Mouse (Mus musculus) telencephalon, adult 2 months (tissue): ENCODE results near the gene Ppm1k.
A peak's percentile ranks its signal among the peaks of the same experiment; 100 is the strongest.
"Not testable (repeated sequence)": the region's sequence is repeated elsewhere in the genome, so short reads cannot be mapped to it uniquely, and the experiment has no call there.

Experiments
- DNase-seq: peaks from one replicate; pipeline ENCODE4 v3.0.0-alpha.2; 2011; ENCODE audit warnings: low read depth, low spot score

The Ppm1k gene

DNA sequence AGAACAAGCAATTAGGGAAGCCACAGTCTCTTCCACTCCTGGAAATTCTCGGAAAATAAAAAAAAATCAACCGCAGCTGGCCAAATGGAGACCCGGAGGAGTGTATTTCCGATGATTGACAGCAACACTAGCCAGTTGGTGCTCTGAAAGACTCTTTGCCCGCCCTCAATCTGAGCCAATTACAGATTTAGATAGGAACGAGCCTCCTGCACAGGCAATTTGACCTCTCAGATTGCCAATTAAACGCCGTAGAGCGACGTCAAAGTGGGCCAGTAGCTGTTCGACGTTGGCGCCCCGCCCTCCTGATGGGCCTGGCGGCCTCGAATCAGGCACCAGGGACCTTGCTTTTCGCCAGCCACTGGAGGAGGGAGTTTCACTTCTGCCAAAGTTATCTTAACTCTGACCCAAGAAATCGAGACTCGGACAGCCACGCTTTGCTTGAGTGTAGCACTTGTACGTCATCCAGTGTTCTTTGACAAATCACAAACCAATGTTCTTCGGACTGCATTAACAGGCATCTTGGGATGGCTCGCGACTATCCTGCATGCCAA lies at the start of gene Ppm1k:
Gene Ppm1k, minus strand, starts transcription at position 83 of the 551 bp plus-strand sequence.
- peak; percentile 99 for DNase-seq

DNA sequence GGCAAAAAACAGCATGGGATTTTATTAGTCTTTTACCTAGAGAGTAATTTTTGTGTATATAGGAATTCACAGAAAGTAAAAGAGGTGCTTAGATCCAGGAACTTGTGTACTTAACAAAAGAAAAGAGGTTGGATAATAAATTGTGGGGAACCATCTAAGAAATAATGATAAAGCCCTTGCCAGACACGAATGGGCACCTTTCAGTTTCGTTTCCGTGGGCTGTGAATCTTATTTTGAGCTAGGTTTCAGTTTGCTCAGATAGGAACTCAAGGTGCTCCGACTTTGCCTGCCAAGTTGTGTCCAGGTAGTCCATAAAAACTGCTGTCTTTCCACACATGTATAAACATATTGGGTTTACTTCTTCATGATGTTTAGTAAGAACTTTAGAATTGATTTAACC lies 47.1 kb upstream of the Ppm1k start:
- no peak for DNase-seq

DNA sequence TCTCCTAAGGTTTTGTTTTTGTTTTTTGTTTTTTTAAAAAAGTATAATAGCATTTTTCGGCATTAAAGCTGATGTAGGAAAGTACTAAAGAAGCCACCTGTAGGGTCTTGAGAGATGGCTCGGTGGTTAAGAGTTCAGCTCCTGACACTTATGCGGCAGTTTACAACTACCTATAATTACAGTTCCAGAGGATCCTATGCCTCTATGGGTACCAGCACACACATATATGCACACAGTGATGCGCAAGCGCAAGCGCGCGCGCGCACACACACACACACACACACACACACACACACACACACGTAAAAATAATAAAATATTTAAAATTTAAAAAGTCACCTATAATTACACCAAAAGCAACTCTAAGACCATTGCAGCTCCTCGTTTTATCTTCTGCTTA lies 46.3 kb upstream of the Ppm1k start:
- no peak for DNase-seq

DNA sequence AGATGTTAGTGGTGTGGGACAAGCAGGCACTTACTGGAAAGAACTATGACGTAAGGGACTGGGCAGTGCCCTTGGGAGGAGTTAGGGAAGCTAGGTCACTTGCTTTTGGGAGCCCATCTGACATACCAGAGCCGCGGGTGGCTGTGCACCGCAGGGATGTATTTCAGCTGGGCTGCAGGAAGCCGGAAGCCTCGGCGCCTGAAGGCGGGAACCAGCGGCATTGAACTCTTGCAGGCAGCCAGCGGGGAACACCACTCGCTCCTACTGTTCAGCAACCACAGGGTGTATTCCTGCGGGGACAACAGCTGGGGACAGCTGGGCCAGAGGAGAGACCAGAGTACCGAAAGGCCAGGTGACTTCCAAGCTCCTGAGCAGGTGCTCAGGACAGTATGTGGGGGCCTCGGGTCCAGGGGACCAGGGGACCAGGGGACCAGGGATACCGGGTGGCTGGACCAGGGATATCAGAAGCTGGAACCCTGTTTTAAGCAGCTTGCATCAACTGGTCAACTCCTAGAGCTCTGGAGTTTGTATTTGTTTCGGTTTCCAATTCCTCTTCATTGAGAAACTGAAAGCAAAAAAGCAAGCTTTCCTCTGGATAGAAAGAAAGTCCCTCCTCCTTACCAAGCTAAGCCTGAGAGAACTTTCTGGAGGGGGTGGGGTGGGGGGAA lies 45.7 kb upstream of the Ppm1k start, which contains the start of gene Herc6:
Gene Herc6, plus strand, starts transcription at position 120 of the 668 bp plus-strand sequence.
- peak; percentile 28 for DNase-seq

DNA sequence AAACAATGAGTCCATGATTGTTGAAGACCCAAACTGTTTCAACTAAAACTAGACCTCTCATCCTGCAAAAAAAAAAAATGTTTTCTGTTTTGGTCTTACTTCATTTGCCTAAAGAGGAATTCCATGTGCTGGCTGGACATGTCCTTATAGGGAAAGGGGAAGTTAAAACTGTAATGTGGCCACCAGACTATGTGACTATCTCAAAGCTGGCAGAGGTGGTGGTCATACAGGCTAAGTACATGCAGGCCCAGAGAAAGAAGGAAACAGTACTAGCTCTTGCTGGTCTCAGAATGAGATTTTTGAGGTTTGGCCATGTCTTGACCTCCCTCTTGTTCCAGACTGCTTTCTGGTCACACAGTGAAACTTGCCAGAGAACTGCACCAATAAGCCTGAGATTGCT lies 36.3 kb upstream of the Ppm1k start:
- no peak for DNase-seq

DNA sequence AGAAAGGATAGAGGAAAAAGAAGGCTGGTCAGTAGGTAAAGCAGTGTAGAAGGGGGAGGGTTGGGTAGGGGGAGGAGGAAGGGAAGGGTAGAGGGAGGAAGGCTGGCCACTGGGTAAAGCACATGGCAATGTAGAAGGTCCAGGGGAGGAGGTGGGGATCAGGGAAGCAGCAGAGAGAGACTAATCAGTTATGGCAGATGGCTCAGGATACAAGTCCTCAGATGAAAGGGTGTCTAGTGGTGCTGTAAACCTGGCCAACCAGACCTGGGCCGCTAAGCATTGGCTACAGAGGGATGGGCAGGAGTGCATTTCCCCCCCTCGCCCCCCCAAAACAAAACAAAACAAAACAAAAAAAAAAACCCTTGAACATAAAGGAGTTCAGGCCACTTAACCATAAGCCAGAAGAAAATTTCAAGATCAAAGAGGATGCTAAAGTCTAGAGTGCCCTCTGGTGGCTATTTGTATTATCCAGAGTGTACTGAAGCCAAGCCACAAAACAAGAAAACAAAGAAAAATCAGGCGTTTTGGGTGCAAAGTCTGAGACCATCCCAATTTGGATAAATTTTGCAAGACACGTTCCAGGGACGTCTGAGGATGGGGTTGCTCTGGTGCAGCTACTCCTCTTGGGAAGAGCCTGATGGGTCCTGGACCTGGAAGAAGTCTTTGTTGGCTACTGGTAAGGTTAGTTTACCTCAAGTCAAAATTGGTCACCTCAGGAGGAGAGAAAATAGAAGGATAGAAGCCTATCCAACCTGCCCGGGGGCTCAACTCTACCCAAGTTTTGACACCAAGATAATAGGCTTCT lies 35.1 kb upstream of the Ppm1k start:
- DNase-seq: peak; percentile 33

DNA sequence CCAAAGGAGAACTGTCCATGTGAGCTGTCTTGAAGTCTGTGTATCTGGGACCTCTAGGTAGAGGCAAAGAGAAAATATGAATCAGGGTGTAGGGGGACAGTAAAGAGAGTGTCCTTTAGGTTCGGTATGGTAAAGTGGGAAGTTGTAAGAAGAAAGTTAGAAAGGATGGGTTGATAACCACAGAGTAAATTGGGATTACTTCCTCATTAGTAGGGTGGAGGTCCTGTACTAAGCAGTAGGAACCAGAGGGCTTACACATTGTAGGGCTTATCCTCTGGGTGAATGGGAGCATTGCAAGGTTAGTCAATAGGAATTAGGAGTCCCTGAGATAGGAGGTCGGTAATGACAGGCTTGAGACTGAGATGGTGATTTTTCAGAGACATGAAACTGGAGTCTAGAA lies 32.4 kb upstream of the Ppm1k start:
- no peak for DNase-seq

DNA sequence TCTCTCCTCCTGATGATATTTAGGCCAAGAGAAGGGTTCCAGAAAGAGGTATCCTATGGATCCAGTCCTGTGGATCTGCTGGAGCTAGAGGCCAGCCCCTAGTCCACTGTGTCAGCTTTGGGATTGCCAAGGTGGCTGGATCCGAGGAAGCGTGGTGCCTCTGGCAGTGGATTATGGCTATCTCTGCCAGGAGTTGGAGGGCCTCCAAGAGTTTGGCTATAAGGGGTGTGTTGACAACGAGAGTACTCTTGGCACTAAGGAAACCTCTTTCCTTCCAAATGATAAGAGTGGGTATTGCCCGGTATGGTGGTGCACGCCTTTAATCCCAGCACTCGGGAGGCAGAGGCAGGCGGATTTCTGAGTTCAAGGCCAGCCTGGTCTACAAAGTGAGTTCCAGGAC lies 30.2 kb upstream of the Ppm1k start:
- no peak for DNase-seq

DNA sequence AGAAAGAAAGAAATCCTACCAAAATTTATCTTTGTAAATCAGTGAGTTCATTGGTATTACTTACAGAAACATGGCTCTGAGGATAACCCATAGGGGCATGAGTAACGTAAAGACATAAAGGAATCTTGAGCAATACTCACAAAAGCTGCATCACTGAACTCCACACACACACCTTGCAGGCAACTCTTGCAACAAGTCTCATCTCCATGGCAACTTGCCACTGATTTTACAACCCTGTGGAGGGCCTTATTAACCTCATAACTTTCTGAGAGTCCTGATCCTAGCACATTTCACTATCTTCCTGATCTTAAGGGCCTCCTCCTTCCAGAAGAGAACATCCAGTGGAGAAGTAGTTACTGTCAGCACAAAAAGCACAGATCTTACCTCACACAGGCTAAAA lies 28.2 kb upstream of the Ppm1k start:
- no peak for DNase-seq

DNA sequence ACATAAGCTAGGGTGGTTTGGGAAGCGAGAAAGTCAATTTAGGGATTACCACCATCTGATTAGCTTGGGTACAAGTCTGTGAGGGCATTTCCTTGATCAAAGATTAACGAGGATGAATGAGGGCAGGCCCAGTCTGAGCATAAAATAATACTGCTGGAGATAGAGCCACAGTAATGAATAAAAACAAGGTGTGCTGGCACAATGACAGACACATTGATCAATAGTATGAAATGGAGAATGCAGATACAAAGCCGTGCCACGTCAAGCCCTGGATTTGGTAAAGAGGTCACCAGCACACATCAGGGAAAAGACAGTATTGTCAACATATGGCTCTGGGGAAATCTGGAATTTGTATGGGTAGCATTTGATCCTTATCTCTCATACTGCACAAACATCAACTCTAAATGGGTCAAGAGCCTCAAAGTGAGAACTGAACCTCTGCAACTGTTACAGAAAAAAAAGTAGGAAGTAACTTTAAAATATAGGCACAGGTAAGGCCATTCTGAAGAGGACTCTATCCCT lies 22.6 kb upstream of the Ppm1k start:
- DNase-seq: no peak

DNA sequence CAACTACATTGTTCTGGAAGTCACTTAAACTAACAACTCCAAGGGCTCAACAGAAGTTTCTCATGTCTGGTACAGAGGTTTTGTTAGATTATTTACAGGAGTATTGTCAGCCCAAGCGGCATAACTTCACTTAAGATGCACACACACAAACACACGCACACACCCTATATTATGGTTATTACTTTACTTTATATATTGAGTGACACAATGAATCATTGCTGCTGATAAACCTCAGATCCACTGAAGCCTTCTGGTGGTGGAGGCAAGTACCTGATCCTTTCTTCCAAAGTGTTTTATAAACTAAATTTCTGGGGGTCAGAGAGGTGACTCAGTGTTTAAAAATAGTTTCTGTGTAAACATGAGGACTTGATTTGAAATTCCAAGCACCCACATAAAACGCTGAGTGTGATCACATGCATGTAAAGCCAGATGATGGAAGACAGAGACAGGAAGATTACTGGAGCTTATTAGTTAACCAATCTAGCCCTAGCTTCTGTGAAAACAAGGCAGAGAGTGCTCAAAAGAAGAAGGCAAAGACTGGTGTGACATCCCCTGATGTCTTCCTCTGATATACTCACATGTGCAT lies 16.0 kb upstream of the Ppm1k start:
- DNase-seq: no peak

DNA sequence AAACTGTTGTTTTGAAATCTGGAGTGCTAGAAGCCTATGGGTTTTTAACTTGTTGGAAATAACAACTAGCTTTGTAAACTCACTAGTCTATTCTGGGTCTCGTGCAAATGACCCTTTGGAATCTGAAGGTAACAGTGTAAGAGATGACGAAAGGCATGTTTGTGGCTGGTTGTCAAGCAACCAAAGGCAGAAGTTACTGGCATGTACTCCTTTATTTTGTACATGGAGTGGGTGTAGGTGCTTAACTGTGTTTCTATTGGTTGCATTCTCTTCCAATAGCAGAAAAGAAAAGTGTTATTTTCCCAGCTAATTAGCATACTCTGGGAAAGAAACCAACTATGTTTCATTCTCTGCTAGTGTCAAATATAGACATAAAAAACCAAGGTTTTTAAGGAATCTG lies 9.6 kb upstream of the Ppm1k start:
- DNase-seq: no peak

DNA sequence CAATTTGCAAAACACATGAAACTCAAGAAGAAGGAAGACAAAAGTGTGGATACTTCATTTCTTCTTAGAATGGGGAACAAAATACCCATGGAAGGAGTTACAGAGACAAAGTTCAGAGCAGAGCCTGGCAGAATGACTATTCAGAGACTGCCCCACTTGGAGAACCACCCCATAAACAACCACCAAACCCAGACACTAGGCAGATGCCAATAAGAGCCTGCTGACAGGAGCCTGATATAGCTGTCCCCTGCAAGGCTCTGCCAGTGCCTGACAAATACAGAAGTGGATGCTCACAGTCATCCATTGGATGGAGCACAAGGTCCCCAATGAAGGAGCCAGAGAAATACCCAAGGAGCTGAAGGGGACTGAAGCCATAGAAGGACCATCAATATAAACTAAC lies 8.3 kb upstream of the Ppm1k start:
- not testable (repeated sequence) for DNase-seq

DNA sequence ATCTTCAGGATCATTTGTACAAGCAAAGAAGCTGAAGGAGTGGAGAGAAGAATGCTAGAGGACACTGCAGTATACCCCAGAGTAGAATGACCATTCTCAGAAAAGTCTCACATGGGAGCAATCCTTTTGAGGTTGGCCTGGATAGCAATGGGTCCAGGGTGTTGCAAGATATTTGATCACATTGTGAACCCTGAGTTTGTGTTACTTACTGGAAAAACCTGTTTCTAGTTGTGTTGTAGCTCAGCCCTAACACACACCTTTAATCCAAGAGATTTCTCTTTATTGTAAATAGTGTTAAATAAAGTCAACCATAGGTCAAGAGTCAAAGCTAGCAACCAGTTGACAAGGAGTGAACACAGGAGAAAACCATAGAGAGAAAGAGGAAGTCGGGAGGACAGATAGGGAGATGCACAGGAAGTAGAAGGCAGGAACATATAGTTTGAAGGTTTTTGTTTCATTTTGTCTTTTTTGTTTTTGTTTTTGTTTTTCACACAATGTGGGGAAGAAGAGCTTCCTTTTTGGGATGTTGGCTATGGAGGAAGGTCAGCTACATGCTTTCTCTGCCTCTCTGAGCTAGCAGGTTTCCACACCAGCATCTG lies 6.6 kb upstream of the Ppm1k start:
- no peak for DNase-seq

DNA sequence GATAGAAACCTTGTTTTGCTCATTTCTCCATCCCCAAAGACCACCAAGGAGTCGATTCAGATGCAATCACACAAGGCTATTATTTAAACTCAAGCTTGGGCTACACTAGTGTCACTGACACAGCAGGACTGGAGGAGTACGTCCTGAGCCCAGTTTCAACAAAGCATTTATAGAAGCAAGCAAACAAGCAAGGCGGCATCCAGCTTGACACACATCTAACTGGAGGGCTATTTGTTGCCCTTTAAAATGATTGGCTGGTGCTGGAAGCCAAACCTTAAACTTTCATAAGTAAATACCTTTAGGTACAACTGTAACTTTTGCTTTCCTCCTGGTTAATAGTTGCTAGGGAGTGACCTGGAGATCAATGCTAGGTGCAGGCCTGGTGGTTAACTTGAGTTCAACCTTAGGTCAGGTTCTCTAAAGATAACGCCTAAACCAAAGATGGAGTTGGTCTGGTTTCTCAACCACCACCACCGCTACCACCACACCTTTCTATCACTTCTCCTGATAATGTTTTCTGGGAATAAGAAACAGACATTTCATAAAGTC lies 5.8 kb upstream of the Ppm1k start:
- DNase-seq: no peak

DNA sequence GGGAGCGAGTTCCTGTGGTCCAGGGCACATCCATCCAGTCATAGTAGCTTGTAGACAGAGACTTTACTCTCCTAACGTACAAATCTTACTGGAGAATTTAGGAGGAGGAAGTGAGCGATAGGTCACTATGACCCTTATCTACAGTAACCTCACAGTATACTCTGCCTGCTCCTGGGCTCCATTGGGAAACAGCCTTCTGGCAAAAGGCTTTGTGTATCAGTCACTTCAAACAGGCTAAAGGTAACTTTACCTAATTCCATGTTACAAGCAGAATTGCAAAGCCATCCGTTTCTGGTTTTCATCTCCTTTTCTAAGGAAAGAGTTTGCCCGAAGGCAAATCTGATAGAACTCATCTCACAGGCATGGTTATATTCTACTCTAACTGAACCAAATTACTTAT lies 2.6 kb upstream of the Ppm1k start:
- no peak for DNase-seq

DNA sequence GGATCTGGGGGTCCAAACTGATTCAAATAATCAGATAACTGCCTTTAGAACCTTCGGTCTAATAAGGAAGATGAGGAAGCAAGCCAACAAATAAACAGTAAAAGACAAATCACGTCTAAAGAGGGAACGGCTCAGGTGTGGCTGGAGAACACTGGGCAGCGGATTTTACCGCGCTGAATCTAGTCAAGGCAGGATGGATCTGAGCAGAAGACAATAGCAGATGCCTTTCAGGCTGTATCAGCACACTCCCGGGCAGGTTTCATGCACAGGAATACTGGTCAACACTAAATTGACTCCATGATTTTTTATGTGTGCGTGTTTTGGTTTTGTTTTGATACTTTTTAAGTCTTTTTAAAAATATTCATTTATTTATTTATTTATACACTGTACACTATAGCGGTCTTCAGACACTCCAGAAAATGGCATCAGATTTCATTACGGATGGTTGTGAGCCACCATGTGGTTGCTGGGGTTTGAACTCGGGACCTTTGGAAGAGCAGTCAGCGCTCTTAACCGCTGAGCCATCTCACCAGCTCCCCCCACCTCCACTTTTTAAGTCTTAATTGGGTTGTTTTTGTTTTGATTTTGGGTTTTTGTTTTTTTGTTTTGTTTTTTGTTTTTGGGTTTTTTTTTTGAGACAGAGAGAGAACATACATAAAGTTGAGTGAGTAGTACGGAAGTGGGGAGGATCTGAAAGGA lies 852 bp upstream of the Ppm1k start:
- no peak for DNase-seq

DNA sequence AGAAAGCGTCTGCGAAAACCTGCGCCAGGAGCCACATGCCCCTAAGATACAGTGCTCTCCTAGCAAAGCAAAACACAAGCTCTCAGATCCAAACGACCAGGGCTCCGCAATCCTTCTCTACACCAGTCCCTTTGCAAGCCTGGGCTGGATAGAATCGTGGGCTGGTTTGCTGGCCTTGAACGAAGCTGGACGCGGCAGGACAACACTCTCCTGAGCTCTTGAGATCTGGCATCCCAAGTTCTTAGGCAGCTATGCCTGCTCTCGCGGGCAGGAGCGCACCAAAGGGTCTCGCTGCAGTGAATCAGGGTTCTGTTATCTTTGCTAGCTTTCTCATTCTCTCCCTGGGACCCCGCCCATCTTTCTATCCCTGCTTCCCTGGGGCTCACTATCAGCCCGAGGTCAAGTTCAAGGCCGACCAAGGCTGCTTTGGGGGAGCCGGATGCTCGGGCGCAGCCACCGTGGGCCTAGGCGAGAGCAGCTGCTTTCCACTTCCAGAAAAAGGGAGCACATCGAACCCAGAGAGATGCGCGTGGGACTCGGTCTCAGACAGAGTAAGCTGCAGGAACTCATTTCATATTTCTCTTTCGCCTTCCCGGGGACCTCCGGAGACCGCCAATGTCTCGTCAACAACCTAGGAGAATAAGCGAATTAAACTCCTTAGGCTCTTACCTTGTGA lies 519 bp downstream of the Ppm1k start:
- no peak for DNase-seq

DNA sequence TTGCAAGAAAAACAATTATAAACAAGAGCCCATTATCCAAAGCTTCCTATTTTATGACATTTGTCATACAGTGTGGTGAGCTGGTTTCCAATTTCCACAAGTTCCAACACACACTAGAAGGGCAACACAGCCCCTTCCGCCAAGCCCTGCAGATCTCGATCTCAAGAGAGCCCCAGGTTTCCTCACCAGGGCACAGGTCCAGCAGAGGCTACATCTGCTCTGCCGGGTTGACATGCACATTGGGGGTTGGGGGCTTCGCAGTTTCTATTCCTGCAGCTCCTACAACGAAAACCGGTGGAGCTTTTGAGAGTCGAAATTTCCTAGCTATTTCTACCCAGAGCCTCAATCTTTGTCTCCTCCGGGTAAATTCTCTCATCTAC lies 1.0 kb downstream of the Ppm1k start:
- DNase-seq: no peak

DNA sequence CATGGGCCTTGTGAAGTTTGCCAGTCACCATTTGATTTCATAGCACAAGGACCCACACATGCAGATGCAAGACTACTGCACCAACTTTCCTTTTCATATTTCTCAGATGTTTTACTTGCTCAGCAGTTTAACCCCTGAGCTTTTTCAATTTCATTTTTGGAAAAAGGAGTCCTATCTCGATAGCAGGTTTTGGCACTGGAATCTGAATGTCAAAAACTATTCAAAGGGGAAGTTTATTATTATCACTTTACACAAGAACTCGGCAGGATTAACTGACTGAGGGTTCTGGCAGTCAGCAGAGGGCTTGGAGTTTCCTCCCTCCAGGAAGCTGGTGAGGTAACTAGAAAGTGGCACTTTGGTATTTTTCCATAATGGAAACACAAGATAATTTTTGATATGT lies 1.9 kb downstream of the Ppm1k start:
- no peak for DNase-seq

DNA sequence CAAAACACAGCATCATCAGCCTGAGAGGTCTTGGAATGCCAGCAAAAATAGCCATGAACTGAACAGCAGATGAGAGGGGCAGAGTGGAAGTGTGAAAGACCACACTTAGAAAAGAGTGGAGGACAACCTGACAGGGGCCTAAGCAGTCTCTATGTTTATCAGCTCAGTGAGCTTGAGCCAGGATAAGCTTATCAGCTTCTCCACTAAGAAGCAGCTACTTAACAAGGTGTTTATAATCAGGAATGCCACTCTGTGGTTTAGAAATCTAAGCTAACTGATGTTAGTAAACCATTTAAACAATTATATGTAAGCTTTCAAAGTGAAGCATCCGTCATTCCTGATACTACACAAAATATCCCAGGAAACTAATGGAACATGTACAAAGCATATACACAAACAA lies 3.2 kb downstream of the Ppm1k start:
- DNase-seq: no peak
